ENCODE assay signal across 12 mouse cellular contexts in the genomic region with DNA sequence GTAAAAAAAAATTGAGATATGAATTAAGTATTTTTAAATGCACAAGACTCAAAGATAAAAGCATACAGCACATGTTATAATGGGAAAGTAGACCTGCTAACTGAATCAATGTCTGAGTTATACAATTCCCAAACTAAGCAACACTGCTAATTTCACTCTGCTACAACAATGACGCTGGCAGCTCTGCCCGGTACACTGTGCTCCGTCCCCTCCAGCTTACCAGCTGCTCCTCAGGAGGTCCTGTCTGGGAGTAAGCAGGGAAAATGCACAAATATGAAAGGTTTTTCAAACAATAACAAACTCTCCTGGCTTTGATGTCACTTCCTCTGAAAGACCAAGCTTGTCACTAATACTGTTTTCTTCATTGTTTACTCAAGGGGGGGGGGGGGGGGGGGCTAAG.
"Had no signal": no experiment of that assay in that cellular context is flagged by ENCODE, and none has a peak within 500 bp of the region (broad histone marks: within the 10 kb centered on the region; RNA-seq: fewer than 3 reads in every experiment).

No protein-coding gene starts in this region.

- DNase-seq: liver; liver, embryonic 13.5 days; liver, postnatal 0 days; lung, postnatal 14 days; thymus, postnatal 4 days had no signal

- H3K4me1 ChIP-seq: limb, embryonic 12.5 days; liver, embryonic 13.5 days; lung, embryonic 15.5 days; midbrain, embryonic 15.5 days; neural tube, embryonic 12.5 days had no signal

- H3K9ac ChIP-seq: limb, embryonic 12.5 days; liver, embryonic 13.5 days; liver, postnatal 0 days; lung, embryonic 15.5 days; midbrain, embryonic 15.5 days; neural tube, embryonic 12.5 days had no signal

- H3K27ac ChIP-seq: limb, embryonic 12.5 days; liver, embryonic 13.5 days; lung, embryonic 15.5 days; macrophage; midbrain, embryonic 15.5 days; neural tube, embryonic 12.5 days; stomach, postnatal 0 days had no signal

- H3K27me3 ChIP-seq: limb, embryonic 12.5 days; liver, embryonic 13.5 days; lung, embryonic 15.5 days; megakaryocyte, embryonic 14.5 days; midbrain, embryonic 15.5 days; neural tube, embryonic 12.5 days had no signal

- H3K4me3 ChIP-seq: limb, embryonic 12.5 days; liver, embryonic 13.5 days; lung, embryonic 15.5 days; megakaryocyte, embryonic 14.5 days; midbrain, embryonic 15.5 days; neural tube, embryonic 12.5 days had no signal
